Mouse (Mus musculus): ENCODE results near the gene 1700029J07Rik. TPM values are rescaled to one million over a fixed set of nuclear protein-coding genes. Genes with fewer than 3 reads are reported as not detected.

The 1700029J07Rik gene
- polyA plus RNA-seq, 1 experiment from 2014 or later: 4.8 TPM

Other genes with a start within 250 kb of the 1700029J07Rik start
- 86.6 and 105 TPM in 2 replicates for gene Pdlim3, start 89.8 kb downstream of the 1700029J07Rik start, polyA plus RNA-seq (2014; fragmentation: Nextera tagmentation; extraction: Ambion mirVana)
- not detected in 2 replicates for gene Ccdc110, start 40.6 kb downstream of the 1700029J07Rik start, polyA plus RNA-seq (2014; fragmentation: Nextera tagmentation; extraction: Ambion mirVana)
- gene Ufsp2, start 276 bp upstream of the 1700029J07Rik start, polyA plus RNA-seq (2014; fragmentation: Nextera tagmentation; extraction: Ambion mirVana): 80.6 and 84.1 TPM in 2 replicates
- 0.35 and 1.1 TPM in 2 replicates for gene Lrp2bp, start 24.1 kb upstream of the 1700029J07Rik start, polyA plus RNA-seq (2014; fragmentation: Nextera tagmentation; extraction: Ambion mirVana)
- 17.9 and 19.2 TPM in 2 replicates for gene Ankrd37, start 30.5 kb upstream of the 1700029J07Rik start, polyA plus RNA-seq (2014; fragmentation: Nextera tagmentation; extraction: Ambion mirVana)
- gene Cfap97, start 176.5 kb upstream of the 1700029J07Rik start, polyA plus RNA-seq (2014; fragmentation: Nextera tagmentation; extraction: Ambion mirVana): 22.9 and 26.0 TPM in 2 replicates
- 9.6 and 9.8 TPM in 2 replicates for gene Snx25, start 176.9 kb upstream of the 1700029J07Rik start, polyA plus RNA-seq (2014; fragmentation: Nextera tagmentation; extraction: Ambion mirVana)
- gene Slc25a4, start 236.0 kb upstream of the 1700029J07Rik start, polyA plus RNA-seq (2014; fragmentation: Nextera tagmentation; extraction: Ambion mirVana): 580 and 582 TPM in 2 replicates